10 mouse cellular contexts compared by ENCODE assay signal in genomic region chr13:55474621-55475069, GRCm38 (mm10). TPM values are rescaled to one million over a fixed set of nuclear protein-coding genes. Genes with fewer than 3 reads are reported as not detected.
A peak's percentile ranks its signal among the peaks of the same experiment; 100 is the strongest.
DNase-seq lines count a peak whose midpoint lies in the region; ATAC-seq lines count a peak whose summit lies in the region.
"Had no signal": no experiment of that assay in that cellular context is flagged by ENCODE, and none has a peak within 500 bp of the region (broad histone marks: within the 10 kb centered on the region; RNA-seq: fewer than 3 reads in every experiment).

No protein-coding gene starts in this region.

- DNase-seq in heart, adult 11 months, result peak; percentile 92
- DNase-seq in heart, postnatal 4 days, result no peak
- peak; percentile 60 for DNase-seq in embryonic facial prominence, embryonic 10.5 days (ENCODE audit: low spot score)
- peak; percentile 80 to 85 for DNase-seq in layer of hippocampus, adult 8-10 months (ENCODE audit: low spot score in 2 of 2)
- peak; percentile 49 for DNase-seq in neural tube, embryonic 10.5 days (ENCODE audit: extremely low spot score, low spot score)
- DNase-seq in gastrocnemius, postnatal 36 days, result no peak
- DNase-seq in adrenal gland, adult 2 months, result no peak

- H3K4me1 ChIP-seq in embryonic facial prominence, embryonic 10.5 days, result peaks cover 68% of the 10 kb centered on the region

- WGBS in embryonic facial prominence, embryonic 10.5 days, result 55% methylated on average over 5 of the region's 5 CpGs

- H3K27me3 ChIP-seq in embryonic facial prominence, embryonic 10.5 days (replicated peaks; ENCODE audit: low read depth, poor library complexity, severe bottlenecking), result peaks cover 14% of the 10 kb centered on the region
- H3K27me3 ChIP-seq: stomach, embryonic 15.5 days had no signal

- H3K4me3 ChIP-seq in embryonic facial prominence, embryonic 10.5 days, result peak overlapping the region; percentile 23; the same call in 1 of the 2 replicates
- H3K4me3 ChIP-seq: stomach, embryonic 15.5 days had no signal

- no peaks in the 10 kb centered on the region for H3K9me3 ChIP-seq in embryonic facial prominence, embryonic 10.5 days
- H3K9me3 ChIP-seq: stomach, embryonic 15.5 days had no signal

- intact Hi-C loops in gastrocnemius, postnatal 36 days (cut with DNase I), result loop anchor here (2.0 kb wide), 1 partner anchor 40 kb away; no protein-coding TSS in a partner anchor

- ATAC-seq in monocyte, adult 5-6 weeks (replicated peaks; ENCODE audit: insufficient number of reproducible peaks, low FRiP score, low TSS enrichment, poor library complexity, severe bottlenecking), result no peak

- H3K36me3 ChIP-seq in embryonic facial prominence, embryonic 10.5 days (replicated peaks), result peaks cover 63% of the 10 kb centered on the region

- H3K27ac ChIP-seq in embryonic facial prominence, embryonic 10.5 days (replicated peaks), result 0 out of 2 replicates have a peak overlapping the region, but pooled peaks have one; percentile 32
- H3K27ac ChIP-seq: stomach, embryonic 15.5 days had no signal

RNA-seq across cellular contexts. Expression of gene Prr7, which starts 10.6 kb away (rescaled TPM):
- total RNA-seq in heart, postnatal 4 days (2021), result 1 to 10 TPM; 2.1 to 2.3 TPM
- polyA plus RNA-seq in embryonic facial prominence, embryonic 10.5 days (2016; fragmentation: Nextera tagmentation; extraction: Ambion mirVana), result 0.54 TPM in 2 replicates
- total RNA-seq in layer of hippocampus, adult 8-10 months (2022), result 10 to 100 TPM; 57.5 to 73.5 (median 60.4) TPM
- under 1 TPM; 0.62 to 0.77 TPM for total RNA-seq in gastrocnemius, postnatal 36 days (2021)
- total RNA-seq in monocyte, adult 5-6 weeks (2017), result 2.2 to 3.8 TPM in 2 of 3 replicates, not detected in the other
- total RNA-seq in adrenal gland, adult 2 months (2021), result 1 to 10 TPM; 1.5 to 4.1 TPM
- polyA plus RNA-seq in adrenal gland, adult 2 months (2012; rRNA removed), result 59.0 and 66.3 TPM in 2 replicates

RNA-seq across cellular contexts. Expression of gene Dbn1, which starts 13.3 kb away (rescaled TPM):
- total RNA-seq in heart, postnatal 4 days (2021), result 10 to 100 TPM; 64.5 to 66.8 TPM
- polyA plus RNA-seq in embryonic facial prominence, embryonic 10.5 days (2016; fragmentation: Nextera tagmentation; extraction: Ambion mirVana), result 412 and 419 TPM in 2 replicates
- total RNA-seq in layer of hippocampus, adult 8-10 months (2022), result 100 to 1,000 TPM; 295 to 399 (median 333) TPM
- total RNA-seq in gastrocnemius, postnatal 36 days (2021), result 1 to 10 TPM; 7.7 TPM
- 0.58 TPM in 1 of 3 replicates, not detected in the others for total RNA-seq in monocyte, adult 5-6 weeks (2017)
- 10 to 100 TPM; 12.6 to 25.9 TPM for total RNA-seq in adrenal gland, adult 2 months (2021)
- polyA plus RNA-seq in adrenal gland, adult 2 months (2012; rRNA removed), result 41.5 and 44.1 TPM in 2 replicates

RNA-seq across cellular contexts. Expression of gene Grk6, which starts 29.8 kb away (rescaled TPM):
- total RNA-seq in heart, postnatal 4 days (2021), result 10 to 100 TPM; 29.9 to 31.1 TPM
- polyA plus RNA-seq in embryonic facial prominence, embryonic 10.5 days (2016; fragmentation: Nextera tagmentation; extraction: Ambion mirVana), result 65.2 and 65.6 TPM in 2 replicates
- 10 to 100 TPM; 61.4 to 74.2 (median 67.5) TPM for total RNA-seq in layer of hippocampus, adult 8-10 months (2022)
- total RNA-seq in gastrocnemius, postnatal 36 days (2021), result 10 to 100 TPM in 1 of 2 experiments, 1 to 10 TPM in 1; 9.1 to 10.8 TPM
- 179 to 219 TPM (median 207 TPM) in 3 replicates for total RNA-seq in monocyte, adult 5-6 weeks (2017)
- 10 to 100 TPM; 28.4 to 36.5 TPM for total RNA-seq in adrenal gland, adult 2 months (2021)
- polyA plus RNA-seq in adrenal gland, adult 2 months (2012; rRNA removed), result 48.5 and 70.5 TPM in 2 replicates

RNA-seq across cellular contexts. Expression of gene Pdlim7, which starts 38.8 kb away (rescaled TPM):
- 100 to 1,000 TPM; 115 to 119 TPM for total RNA-seq in heart, postnatal 4 days (2021)
- polyA plus RNA-seq in embryonic facial prominence, embryonic 10.5 days (2016; fragmentation: Nextera tagmentation; extraction: Ambion mirVana), result 209 and 215 TPM in 2 replicates
- 10 to 100 TPM; 88.7 to 99.2 (median 95.5) TPM for total RNA-seq in layer of hippocampus, adult 8-10 months (2022)
- 100 to 1,000 TPM; 605 to 719 TPM for total RNA-seq in gastrocnemius, postnatal 36 days (2021)
- 4.7 to 13.5 TPM (median 10.5 TPM) in 3 replicates for total RNA-seq in monocyte, adult 5-6 weeks (2017)
- total RNA-seq in adrenal gland, adult 2 months (2021), result 10 to 100 TPM; 15.2 to 19.5 TPM
- polyA plus RNA-seq in adrenal gland, adult 2 months (2012; rRNA removed), result 45.2 and 52.4 TPM in 2 replicates

RNA-seq across cellular contexts. Expression of gene F12, which starts 48.1 kb away (rescaled TPM):
- not detected for total RNA-seq in heart, postnatal 4 days (2021)
- polyA plus RNA-seq in embryonic facial prominence, embryonic 10.5 days (2016; fragmentation: Nextera tagmentation; extraction: Ambion mirVana), result 0.13 TPM in 1 of 2 replicates, not detected in the other
- 1 to 10 TPM in 1 of 4 experiments, under 1 TPM in 2, not detected in 1; 0.43 to 1.5 (median 0.74) TPM for total RNA-seq in layer of hippocampus, adult 8-10 months (2022)
- not detected for total RNA-seq in gastrocnemius, postnatal 36 days (2021)
- total RNA-seq in monocyte, adult 5-6 weeks (2017), result 0.11 to 0.95 TPM in 2 of 3 replicates, not detected in the other
- 1 to 10 TPM in 1 of 2 experiments, not detected in 1; 1.5 TPM for total RNA-seq in adrenal gland, adult 2 months (2021)
- 0.10 and 0.34 TPM in 2 replicates for polyA plus RNA-seq in adrenal gland, adult 2 months (2012; rRNA removed)
- polyA plus RNA-seq: C2C12 had no signal

Comparison
In these comparisons a context has a peak if more than half of its experiments do, and no peak if none do; other contexts are left out.
1. DNase-seq: peak in heart, adult 11 months (single experiment), embryonic facial prominence, embryonic 10.5 days (single experiment), layer of hippocampus, adult 8-10 months (2 of 2) and neural tube, embryonic 10.5 days (single experiment); none in heart, postnatal 4 days (single experiment), gastrocnemius, postnatal 36 days (0 of 2) and adrenal gland, adult 2 months (single experiment).
2. RNA of gene Prr7, which starts 10.6 kb away (total RNA-seq): 57.5 to 73.5 TPM in layer of hippocampus, adult 8-10 months; 1.5 to 4.1 TPM in adrenal gland, adult 2 months, 2.1 to 2.3 TPM in heart, postnatal 4 days, 0.62 to 0.77 TPM in gastrocnemius, postnatal 36 days and 2.2 to 3.8 TPM in monocyte, adult 5-6 weeks; every median in the first group is over 10 times any median in the second.
3. RNA of gene Dbn1, which starts 13.3 kb away (total RNA-seq): 295 to 399 TPM in layer of hippocampus, adult 8-10 months; 64.5 to 66.8 TPM in heart, postnatal 4 days, 12.6 to 25.9 TPM in adrenal gland, adult 2 months, 7.7 TPM in gastrocnemius, postnatal 36 days and 0.58 TPM in monocyte, adult 5-6 weeks; every median in the first group is over 4 times any median in the second.